Mouse (Mus musculus) heart, embryonic 16.5 days (tissue): ENCODE data around the gene Kl. TPM values are rescaled to one million over a fixed set of nuclear protein-coding genes. Genes with fewer than 3 reads are reported as not detected.

Experiments
- ATAC-seq: fragments of 200-750 bp; cut with Nextera tagmentation; replicated peaks from 2 replicates; pipeline ENCODE4 v1.8.0; 2017; ENCODE audit warnings: moderate number of reproducible peaks; ENCODE audit not compliant: insufficient read depth, low FRiP score; ENCODE audit errors: extremely low read depth
- H3K27ac ChIP-seq: fragments of 300-500 bp; sonication (generic); 2 replicates; pipeline ENCODE4 v1.5.1; 2014; ENCODE audit warnings: mild to moderate bottlenecking, low read length, control low read depth, moderate library complexity
- H3K27me3 ChIP-seq: fragments of 300-500 bp; sonication (generic); 2 replicates; pipeline ENCODE4 v1.6.1; 2014; ENCODE audit warnings: low read length, mixed read lengths; ENCODE audit not compliant: control insufficient read depth, insufficient read depth
- H3K36me3 ChIP-seq: fragments of 300-500 bp; sonication (generic); 2 replicates; pipeline ENCODE4 v1.6.1; 2014; ENCODE audit not compliant: control insufficient read depth, insufficient read depth
- H3K4me1 ChIP-seq: fragments of 300-500 bp; sonication (generic); 2 replicates; pipeline ENCODE4 v1.6.1; 2014; ENCODE audit warnings: low read length, mixed read lengths; ENCODE audit not compliant: control insufficient read depth, insufficient read depth
- H3K4me2 ChIP-seq: fragments of 300-500 bp; sonication (generic); 2 replicates; pipeline ENCODE4 v1.6.1; 2014; ENCODE audit warnings: low read depth, mild to moderate bottlenecking, control low read depth, low read length
- H3K4me3 ChIP-seq: fragments of 300-500 bp; sonication (generic); 2 replicates; pipeline ENCODE4 v1.5.1; 2014; ENCODE audit warnings: mild to moderate bottlenecking, control low read depth, low read length
- H3K9ac ChIP-seq: fragments of 300-500 bp; sonication (generic); 2 replicates; pipeline ENCODE4 v1.6.1; 2014; ENCODE audit warnings: low read length, control low read depth
- H3K9me3 ChIP-seq: fragments of 300-500 bp; sonication (generic); replicated peaks from 2 replicates; pipeline ENCODE4 v1.6.1; 2016; ENCODE audit warnings: low read length; ENCODE audit not compliant: control insufficient read depth
- WGBS: fragments of 180-500 bp; shearing (Covaris S2); extraction: QIAGEN DNeasy Blood & Tissue Kit; methylation state at CpG from one replicate; pipeline ENCODE4 v1.1.7; 2014; 5-methylcytosine and 5-hydroxymethylcytosine counted together
- polyA plus RNA-seq: library from polyadenylated mRNA; unstranded; fragments of >200 nt; fragmentation: Nextera tagmentation; extraction: Ambion mirVana; gene quantifications from 2 replicates; pipeline ENCODE4 v1.2.1, GENCODE M21; 2015

Gene Kl
- polyA plus RNA-seq, 1 experiment from 2014 or later = 0.46 TPM

DNA sequence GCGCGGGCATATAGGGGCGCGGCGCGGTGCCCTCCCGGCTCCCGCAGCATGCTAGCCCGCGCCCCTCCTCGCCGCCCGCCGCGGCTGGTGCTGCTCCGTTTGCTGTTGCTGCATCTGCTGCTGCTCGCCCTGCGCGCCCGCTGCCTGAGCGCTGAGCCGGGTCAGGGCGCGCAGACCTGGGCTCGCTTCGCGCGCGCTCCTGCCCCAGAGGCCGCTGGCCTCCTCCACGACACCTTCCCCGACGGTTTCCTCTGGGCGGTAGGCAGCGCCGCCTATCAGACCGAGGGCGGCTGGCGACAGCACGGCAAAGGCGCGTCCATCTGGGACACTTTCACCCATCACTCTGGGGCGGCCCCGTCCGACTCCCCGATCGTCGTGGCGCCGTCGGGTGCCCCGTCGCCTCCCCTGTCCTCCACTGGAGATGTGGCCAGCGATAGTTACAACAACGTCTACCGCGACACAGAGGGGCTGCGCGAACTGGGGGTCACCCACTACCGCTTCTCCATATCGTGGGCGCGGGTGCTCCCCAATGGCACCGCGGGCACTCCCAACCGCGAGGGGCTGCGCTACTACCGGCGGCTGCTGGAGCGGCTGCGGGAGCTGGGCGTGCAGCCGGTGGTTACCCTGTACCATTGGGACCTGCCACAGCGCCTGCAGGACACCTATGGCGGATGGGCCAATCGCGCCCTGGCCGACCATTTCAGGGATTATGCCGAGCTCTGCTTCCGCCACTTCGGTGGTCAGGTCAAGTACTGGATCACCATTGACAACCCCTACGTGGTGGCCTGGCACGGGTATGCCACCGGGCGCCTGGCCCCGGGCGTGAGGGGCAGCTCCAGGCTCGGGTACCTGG lies 488 bp downstream of the Kl start:
- peak overlapping the region; percentile 57 for H3K4me3 ChIP-seq
- H3K9ac ChIP-seq = peak overlapping the region; percentile 41; the same call in 1 of the 2 replicates
- ATAC-seq = peak; percentile 49
- H3K4me2 ChIP-seq = peak overlapping the region; percentile 83
- peaks cover 7% of the 10 kb centered on the region; the same call in 1 of the 2 replicates for H3K4me1 ChIP-seq
- H3K27me3 ChIP-seq = peaks cover 36% of the 10 kb centered on the region
- H3K27ac ChIP-seq = no peak overlapping the region
- WGBS = 2% methylated on average over 78 of the region's 89 CpGs
- H3K9me3 ChIP-seq = no peaks in the 10 kb centered on the region
- no peaks in the 10 kb centered on the region for H3K36me3 ChIP-seq

DNA sequence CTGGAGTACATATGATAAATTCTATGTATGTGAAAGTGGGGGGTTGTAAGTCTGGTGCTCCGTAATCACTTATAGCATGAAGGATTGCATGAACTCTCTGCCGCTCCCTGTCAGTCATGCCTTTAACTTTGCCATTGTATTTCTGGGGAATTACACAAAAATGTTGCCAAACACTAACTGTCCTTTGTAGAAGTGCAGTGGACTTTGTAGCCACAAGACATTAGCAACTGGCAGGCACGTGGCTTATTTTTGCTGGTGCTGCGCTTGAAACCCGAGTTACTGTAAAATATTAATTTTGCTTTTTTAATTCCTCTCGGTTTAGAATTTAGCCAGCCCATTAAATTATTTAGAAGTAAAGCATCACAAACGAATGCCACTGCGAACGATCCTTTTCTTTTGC lies 2.4 kb downstream of the Kl start:
- H3K4me3 ChIP-seq = no peak overlapping the region
- peaks cover 4% of the 10 kb centered on the region; the same call in 1 of the 2 replicates for H3K9me3 ChIP-seq
- no peaks in the 10 kb centered on the region for H3K36me3 ChIP-seq
- H3K27me3 ChIP-seq = peaks cover 36% of the 10 kb centered on the region
- peaks cover 7% of the 10 kb centered on the region; the same call in 1 of the 2 replicates for H3K4me1 ChIP-seq
- ATAC-seq = no peak
- 86% methylated on average over 9 of the region's 9 CpGs for WGBS
- no peak overlapping the region for H3K9ac ChIP-seq
- no peak overlapping the region for H3K27ac ChIP-seq
- H3K4me2 ChIP-seq = no peak overlapping the region

- no peaks in the 10 kb centered on the region for H3K4me1 ChIP-seq
- 0 out of 2 replicates have a peak, but pooled peaks cover 6% of the 10 kb centered on the region for H3K27me3 ChIP-seq
- no peaks in the 10 kb centered on the region for H3K36me3 ChIP-seq
- H3K9me3 ChIP-seq = peaks cover 4% of the 10 kb centered on the region; the same call in 1 of the 2 replicates
- H3K4me2 ChIP-seq = no peak overlapping the region
- no peak overlapping the region for H3K27ac ChIP-seq
- no peak overlapping the region for H3K4me3 ChIP-seq
- ATAC-seq = no peak
- H3K9ac ChIP-seq = no peak overlapping the region
- WGBS = 78% methylated on average over 1 of the region's 1 CpGs
Measured at GRCm38 (mm10) chr5:150959861-150960260, 7.5 kb downstream of the Kl start.

DNA sequence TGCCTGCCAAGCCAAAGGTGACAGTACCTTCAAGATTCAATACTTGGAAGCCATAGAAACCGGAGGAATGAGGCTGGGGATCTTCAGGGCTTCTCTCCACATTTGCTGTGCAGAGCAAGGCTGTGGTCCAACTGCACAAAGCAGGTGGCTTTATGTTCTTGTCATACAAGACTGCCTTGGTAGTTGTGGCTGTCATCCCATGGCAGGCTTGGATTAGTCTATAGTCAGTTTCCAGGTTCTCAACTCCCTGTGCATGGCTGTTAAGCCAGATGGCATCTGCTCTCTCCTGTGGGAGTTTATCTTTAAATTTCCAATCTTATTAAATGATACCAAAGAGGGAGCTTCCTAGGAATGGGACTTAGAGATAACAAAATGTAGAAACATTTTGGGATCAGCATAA lies 9.2 kb downstream of the Kl start:
- Histone ChIP-seq H3K9ac (no peak overlapping the region), H3K27ac (no peak overlapping the region), H3K4me3 (no peak overlapping the region), H3K9me3 (peaks cover 4% of the 10 kb centered on the region; the same call in 1 of the 2 replicates), H3K4me2 (no peak overlapping the region), H3K27me3 (no peaks in the 10 kb centered on the region), H3K36me3 (no peaks in the 10 kb centered on the region), H3K4me1 (no peaks in the 10 kb centered on the region)
- ATAC-seq = no peak
- 69% methylated on average over 1 of the region's 1 CpGs for WGBS

DNA sequence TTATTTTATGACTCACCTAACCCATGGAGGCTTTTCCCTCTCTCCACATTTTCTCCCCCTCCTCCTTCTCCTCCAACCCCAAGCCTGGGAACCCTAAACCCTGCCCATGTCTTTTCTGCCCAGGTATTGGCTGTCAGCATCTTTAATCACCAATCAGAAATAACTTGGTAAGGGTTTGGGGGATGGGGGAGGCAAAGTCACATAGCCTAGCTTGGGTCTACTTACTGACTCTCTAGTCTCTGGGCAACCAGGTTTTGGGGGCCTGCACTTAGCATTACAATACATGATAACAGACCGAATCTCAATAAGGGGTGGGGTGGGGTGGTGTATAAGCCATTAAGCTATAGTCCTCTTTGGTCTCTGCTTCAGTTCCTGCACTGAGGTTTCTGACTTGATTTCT lies 10.3 kb downstream of the Kl start:
- no peak overlapping the region for H3K27ac ChIP-seq
- no peak overlapping the region for H3K4me2 ChIP-seq
- no peaks in the 10 kb centered on the region for H3K36me3 ChIP-seq
- H3K9me3 ChIP-seq = peaks cover 4% of the 10 kb centered on the region; the same call in 1 of the 2 replicates
- 70% methylated on average over 1 of the region's 1 CpGs for WGBS
- H3K4me3 ChIP-seq = no peak overlapping the region
- ATAC-seq = no peak
- no peak overlapping the region for H3K9ac ChIP-seq
- H3K4me1 ChIP-seq = no peaks in the 10 kb centered on the region
- H3K27me3 ChIP-seq = no peaks in the 10 kb centered on the region

DNA sequence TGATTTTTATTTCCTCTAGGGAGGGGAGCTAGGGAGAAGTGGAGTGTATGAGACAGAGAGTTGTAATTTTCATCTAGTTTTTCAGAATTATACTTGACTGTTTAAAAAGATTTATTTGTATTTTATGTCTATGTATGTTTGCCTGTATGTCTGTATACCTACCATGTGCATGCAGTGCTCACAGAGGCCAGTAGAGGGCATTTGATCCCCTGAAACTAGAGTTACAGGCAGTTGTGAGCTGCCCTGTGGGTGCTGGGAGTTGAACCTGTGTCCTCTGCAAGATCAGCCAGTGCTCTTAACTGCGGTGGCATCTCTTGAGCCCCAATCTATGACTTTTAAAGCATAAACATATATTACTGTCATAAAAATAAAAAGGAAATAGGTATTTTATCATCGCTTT lies 15.5 kb downstream of the Kl start:
- no peak for ATAC-seq
- Histone ChIP-seq H3K27me3 (no peaks in the 10 kb centered on the region), H3K9me3 (no peaks in the 10 kb centered on the region; the same call in 1 of the 2 replicates), H3K9ac (no peak overlapping the region), H3K27ac (no peak overlapping the region), H3K4me2 (no peak overlapping the region), H3K4me3 (no peak overlapping the region), H3K36me3 (no peaks in the 10 kb centered on the region), H3K4me1 (no peaks in the 10 kb centered on the region)
- WGBS = 99% methylated on average over 2 of the region's 2 CpGs

DNA sequence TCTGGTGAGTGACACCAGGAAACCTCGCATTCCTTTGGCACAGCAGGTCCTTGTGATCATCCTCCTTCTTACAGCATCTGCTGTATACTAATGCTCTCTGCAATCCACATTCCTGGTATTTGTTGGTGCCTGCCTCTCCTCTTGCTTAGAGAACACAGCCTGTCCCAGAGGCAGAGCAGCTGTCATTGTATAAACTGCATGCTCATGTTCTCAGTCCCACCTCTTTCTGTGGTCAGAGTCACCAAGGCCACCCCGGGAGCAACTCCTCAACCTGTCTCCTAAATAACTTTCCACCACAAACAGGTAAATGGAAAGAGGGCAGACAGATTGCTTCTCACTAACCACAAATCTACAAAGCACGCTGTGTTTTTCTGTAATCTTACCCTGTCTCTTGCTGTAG lies 18.1 kb downstream of the Kl start:
- no peaks in the 10 kb centered on the region for H3K36me3 ChIP-seq
- WGBS = 38% methylated on average over 3 of the region's 3 CpGs
- ATAC-seq = no peak

GRCm38 (mm10) chr5:150971126-150971525 lies 18.7 kb downstream of the Kl start:
- Histone ChIP-seq H3K4me1 (no peaks in the 10 kb centered on the region), H3K4me2 (no peak overlapping the region), H3K27me3 (no peaks in the 10 kb centered on the region), H3K36me3 (no peaks in the 10 kb centered on the region), H3K9me3 (no peaks in the 10 kb centered on the region; the same call in 1 of the 2 replicates), H3K4me3 (no peak overlapping the region), H3K27ac (no peak overlapping the region), H3K9ac (no peak overlapping the region)
- ATAC-seq = no peak
- 62% methylated on average over 6 of the region's 6 CpGs for WGBS

More for the DNA sequence above, 18.1 kb downstream of the Kl start:
- H3K4me1 ChIP-seq = no peaks in the 10 kb centered on the region
- no peak overlapping the region for H3K9ac ChIP-seq
- H3K4me2 ChIP-seq = no peak overlapping the region
- no peaks in the 10 kb centered on the region; the same call in 1 of the 2 replicates for H3K9me3 ChIP-seq
- H3K27me3 ChIP-seq = no peaks in the 10 kb centered on the region
- no peak overlapping the region for H3K4me3 ChIP-seq
- H3K27ac ChIP-seq = no peak overlapping the region

DNA sequence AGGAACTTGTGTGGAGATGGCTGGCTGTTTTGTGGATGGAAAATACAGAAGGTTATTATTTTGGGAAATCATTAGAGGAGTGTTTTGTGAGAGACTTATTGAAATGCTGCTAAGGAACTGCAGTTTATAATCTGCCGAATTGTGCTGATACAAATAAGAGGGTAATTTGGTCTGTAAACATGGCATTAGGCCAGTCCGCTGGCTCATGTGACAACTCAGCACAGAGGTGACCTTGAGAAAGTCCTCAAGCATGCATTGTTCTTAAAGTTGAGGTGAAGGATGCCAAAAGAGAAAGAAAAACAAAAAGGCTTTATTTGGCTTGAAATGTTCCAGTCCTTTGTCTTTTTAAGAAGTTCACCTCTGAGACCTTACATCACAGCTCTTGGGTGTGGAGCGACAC lies 21.8 kb downstream of the Kl start:
- no peaks in the 10 kb centered on the region for H3K9me3 ChIP-seq
- WGBS = 76% methylated on average over 3 of the region's 3 CpGs
- no peaks in the 10 kb centered on the region for H3K27me3 ChIP-seq
- no peaks in the 10 kb centered on the region for H3K36me3 ChIP-seq
- no peaks in the 10 kb centered on the region for H3K4me1 ChIP-seq
- no peak overlapping the region for H3K9ac ChIP-seq
- no peak overlapping the region for H3K4me2 ChIP-seq
- ATAC-seq = no peak
- no peak overlapping the region for H3K27ac ChIP-seq
- no peak overlapping the region for H3K4me3 ChIP-seq
